Mouse (Mus musculus): ENCODE measurements around the gene Sptan1. TPM values are rescaled to one million over a fixed set of nuclear protein-coding genes. Genes with fewer than 3 reads are reported as not detected.

Gene Sptan1
- polyA plus RNA-seq, 1 experiment: 167 TPM

DNA sequence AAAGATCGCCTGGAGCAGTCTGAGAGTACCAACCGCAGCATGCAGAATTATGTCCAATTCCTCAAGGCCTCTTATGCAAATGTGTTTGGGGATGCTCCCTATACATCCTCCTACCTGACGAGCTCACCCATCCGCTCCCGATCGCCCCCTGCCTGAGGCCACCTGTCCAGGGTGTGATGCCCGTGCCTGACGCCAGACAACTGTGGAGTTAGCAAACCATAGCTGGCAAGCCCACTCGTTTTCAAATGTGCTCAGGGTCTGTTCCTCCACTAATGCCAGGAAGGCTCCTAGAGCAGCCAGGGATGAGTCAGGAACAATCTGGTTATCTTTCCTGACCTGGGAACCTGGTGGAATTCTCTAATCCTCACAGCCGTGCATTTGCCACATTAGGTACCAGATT is 34.9 kb upstream of the Sptan1 start:
- TF ChIP-seq TCF12 (IDR thresholded peaks at IDR 0.05; ENCODE audit: insufficient read depth, poor library complexity, severe bottlenecking) (no peak), SRF (IDR thresholded peaks at IDR 0.05; ENCODE audit: control insufficient read depth, insufficient read length, low read depth) (no peak), POLR2AphosphoS2 (IDR thresholded peaks at IDR 0.05; ENCODE audit: insufficient read length, low read depth) (no peak), MYOG (IDR thresholded peaks at IDR 0.05; ENCODE audit: control insufficient read depth in 1 of 3, insufficient read depth in 1 of 3, insufficient read length in 2 of 3, low read depth in 2 of 3) (no peak), E2F4 (IDR thresholded peaks at IDR 0.05; ENCODE audit: insufficient read depth) (no peak), CEBPB (IDR thresholded peaks at IDR 0.05; ENCODE audit: insufficient read depth, poor library complexity, severe bottlenecking) (no peak), MYOD1 (IDR thresholded peaks at IDR 0.05; ENCODE audit: control insufficient read depth in 1 of 3, insufficient read length in 2 of 3, low read depth in 2 of 3) (no peak), TCF3 (IDR thresholded peaks at IDR 0.05; ENCODE audit: insufficient read length, low read depth) (no peak), MAX (IDR thresholded peaks at IDR 0.05; ENCODE audit: low read depth) (no peak), REST (IDR thresholded peaks at IDR 0.05; ENCODE audit: insufficient read depth, insufficient read length) (no peak), POLR2A (IDR thresholded peaks at IDR 0.05; ENCODE audit: insufficient read length, low read depth) (no peak), USF1 (IDR thresholded peaks at IDR 0.05; ENCODE audit: low read depth) (no peak)
- Histone ChIP-seq H3K4me3 (no peak overlapping the region), H3K36me3 (ENCODE audit: control insufficient read depth, insufficient read depth) (peaks cover 24% of the 10 kb centered on the region), H3K4me2 (ENCODE audit: low read depth) (no peak overlapping the region), H3K27me3 (ENCODE audit: control insufficient read depth, insufficient read depth, insufficient read length) (no peaks in the 10 kb centered on the region), H3K79me2 (ENCODE audit: control insufficient read depth, insufficient read depth) (no peaks in the 10 kb centered on the region), H3ac (ENCODE audit: control insufficient read depth, insufficient read length) (no peak overlapping the region)

- Histone ChIP-seq H3ac (ENCODE audit: control insufficient read depth, insufficient read length) (no peak overlapping the region), H3K36me3 (ENCODE audit: control insufficient read depth, insufficient read depth) (peaks cover 24% of the 10 kb centered on the region), H3K4me2 (ENCODE audit: low read depth) (no peak overlapping the region), H3K4me3 (no peak overlapping the region), H3K79me2 (ENCODE audit: control insufficient read depth, insufficient read depth) (peaks cover 7% of the 10 kb centered on the region), H3K27me3 (ENCODE audit: control insufficient read depth, insufficient read depth, insufficient read length) (no peaks in the 10 kb centered on the region)
- TF ChIP-seq REST (IDR thresholded peaks at IDR 0.05; ENCODE audit: insufficient read depth, insufficient read length): no peak
- no peak for TF ChIP-seq TCF3 (IDR thresholded peaks at IDR 0.05; ENCODE audit: insufficient read length, low read depth)
- TF ChIP-seq MAX (IDR thresholded peaks at IDR 0.05; ENCODE audit: low read depth): no peak
- no peak for TF ChIP-seq MYOG (IDR thresholded peaks at IDR 0.05; ENCODE audit: control insufficient read depth in 1 of 3, insufficient read depth in 1 of 3, insufficient read length in 2 of 3, low read depth in 2 of 3)
- TF ChIP-seq POLR2AphosphoS2 (IDR thresholded peaks at IDR 0.05; ENCODE audit: insufficient read length, low read depth): peak; percentile 27
Observed at GRCm38 (mm10) chr2:29931194-29931593, 34.2 kb upstream of the Sptan1 start.

DNA sequence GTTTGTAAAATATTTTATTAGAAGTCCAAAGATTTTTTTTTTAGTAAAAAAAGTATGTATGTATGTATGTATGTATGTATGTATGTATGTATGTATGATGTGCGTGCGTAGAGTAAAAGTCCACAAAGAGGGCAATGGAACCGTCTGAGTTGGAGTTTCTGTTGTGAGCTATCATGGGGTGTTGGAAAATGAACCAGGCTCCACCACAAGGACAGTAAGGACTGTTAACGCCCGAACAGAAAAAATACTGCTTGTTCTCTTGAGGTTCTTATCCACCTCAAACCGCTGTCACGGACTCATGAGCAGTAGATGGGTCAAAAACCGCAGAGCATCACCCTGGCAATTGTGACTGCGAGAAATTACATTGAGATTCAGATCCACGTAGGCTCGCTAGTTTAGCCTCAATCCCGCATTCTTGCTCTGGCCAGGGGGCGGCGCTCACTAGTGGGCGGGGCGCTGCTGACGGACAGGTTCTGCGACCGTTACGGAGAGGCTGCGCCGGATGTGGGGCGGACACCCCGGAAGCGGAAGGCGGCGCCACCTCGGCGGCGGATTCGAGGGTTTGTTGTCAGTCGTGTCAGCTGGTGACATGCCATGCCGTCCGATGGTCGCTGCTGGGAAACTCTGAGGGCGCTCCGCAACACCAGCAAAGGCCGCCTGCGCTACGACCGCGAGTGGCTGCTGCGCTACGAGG is 30.3 kb upstream of the Sptan1 start, which contains the start of gene Gle1:
Gle1 (plus strand) TSS at position 521 of the 694 bp plus-strand sequence.
- TF ChIP-seq MYOG (IDR thresholded peaks at IDR 0.05; ENCODE audit: control insufficient read depth in 1 of 3, insufficient read depth in 1 of 3, insufficient read length in 2 of 3, low read depth in 2 of 3) (peak in 1 of 3 experiments; percentile 38), POLR2A (IDR thresholded peaks at IDR 0.05; ENCODE audit: insufficient read length, low read depth) (peak; percentile 82), TCF3 (IDR thresholded peaks at IDR 0.05; ENCODE audit: insufficient read length, low read depth) (peak; percentile 11), TCF12 (IDR thresholded peaks at IDR 0.05; ENCODE audit: insufficient read depth, poor library complexity, severe bottlenecking) (no peak), POLR2AphosphoS2 (IDR thresholded peaks at IDR 0.05; ENCODE audit: insufficient read length, low read depth) (peak; percentile 63), MYOD1 (IDR thresholded peaks at IDR 0.05; ENCODE audit: control insufficient read depth in 1 of 3, insufficient read length in 2 of 3, low read depth in 2 of 3) (peak in 1 of 3 experiments; percentile 57), E2F4 (IDR thresholded peaks at IDR 0.05; ENCODE audit: insufficient read depth) (peak; percentile 97), REST (IDR thresholded peaks at IDR 0.05; ENCODE audit: insufficient read depth, insufficient read length) (no peak), USF1 (IDR thresholded peaks at IDR 0.05; ENCODE audit: low read depth) (no peak), SRF (IDR thresholded peaks at IDR 0.05; ENCODE audit: control insufficient read depth, insufficient read length, low read depth) (peak; percentile 92), MAX (IDR thresholded peaks at IDR 0.05; ENCODE audit: low read depth) (peak; percentile 68), CEBPB (IDR thresholded peaks at IDR 0.05; ENCODE audit: insufficient read depth, poor library complexity, severe bottlenecking) (no peak)
- Histone ChIP-seq H3K4me3 (peak within 1 kb of the TSS; percentile 43), H3K27me3 (ENCODE audit: control insufficient read depth, insufficient read depth, insufficient read length) (no peaks in the 10 kb centered on the region), H3K79me2 (ENCODE audit: control insufficient read depth, insufficient read depth) (peaks cover 9% of the 10 kb centered on the region), H3ac (ENCODE audit: control insufficient read depth, insufficient read length) (peak within 1 kb of the TSS; percentile 9), H3K4me2 (ENCODE audit: low read depth) (peak within 1 kb of the TSS; percentile 98), H3K36me3 (ENCODE audit: control insufficient read depth, insufficient read depth) (no peaks in the 10 kb centered on the region)

DNA sequence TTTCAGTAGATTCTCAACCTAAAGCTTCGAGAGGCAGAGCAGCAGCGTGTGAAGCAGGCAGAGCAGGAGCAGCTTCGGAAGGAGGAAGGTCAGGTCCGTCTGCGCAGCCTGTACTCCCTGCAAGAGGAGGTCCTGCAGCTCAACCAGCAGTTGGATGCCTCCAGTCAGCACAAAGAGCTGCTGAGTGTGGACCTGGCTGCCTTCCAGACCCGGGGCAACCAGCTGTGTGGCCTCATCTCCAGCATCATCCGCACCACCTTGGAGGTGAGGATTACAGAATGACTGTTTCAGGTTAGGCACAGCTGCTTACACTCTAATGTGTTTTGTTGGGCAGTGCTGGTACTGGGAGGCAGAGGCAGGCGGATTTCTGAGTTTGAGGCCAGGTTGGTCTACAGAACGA is 25.3 kb upstream of the Sptan1 start:
- TF ChIP-seq POLR2A (IDR thresholded peaks at IDR 0.05; ENCODE audit: insufficient read length, low read depth) (no peak), MAX (IDR thresholded peaks at IDR 0.05; ENCODE audit: low read depth) (no peak)
- Histone ChIP-seq H3K79me2 (ENCODE audit: control insufficient read depth, insufficient read depth) (peaks cover 9% of the 10 kb centered on the region), H3K36me3 (ENCODE audit: control insufficient read depth, insufficient read depth) (no peaks in the 10 kb centered on the region), H3K27me3 (ENCODE audit: control insufficient read depth, insufficient read depth, insufficient read length) (no peaks in the 10 kb centered on the region), H3K4me3 (no peak overlapping the region), H3ac (ENCODE audit: control insufficient read depth, insufficient read length) (no peak overlapping the region), H3K4me2 (ENCODE audit: low read depth) (no peak overlapping the region)

DNA sequence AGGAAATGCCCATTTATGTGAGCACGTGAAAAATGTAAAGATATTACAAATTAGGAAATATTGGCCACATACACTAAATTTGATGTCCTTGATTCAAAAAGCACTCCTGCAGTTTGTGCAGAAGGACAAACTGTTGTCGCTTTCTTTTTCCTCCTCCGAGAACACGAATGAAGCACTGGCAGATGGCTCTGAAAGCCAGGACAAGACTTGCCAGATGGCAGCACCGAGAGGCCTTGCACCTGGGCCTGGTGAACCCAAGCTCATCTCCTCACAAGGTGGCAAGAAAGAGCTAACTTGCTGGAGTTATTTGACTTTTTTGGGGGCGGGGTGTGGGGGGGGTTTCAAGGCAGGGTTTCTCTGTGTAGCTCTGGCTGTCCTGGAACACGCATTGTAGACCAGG is 24.5 kb upstream of the Sptan1 start:
- Histone ChIP-seq H3K4me3 (no peak overlapping the region), H3K36me3 (ENCODE audit: control insufficient read depth, insufficient read depth) (no peaks in the 10 kb centered on the region), H3ac (ENCODE audit: control insufficient read depth, insufficient read length) (no peak overlapping the region), H3K79me2 (ENCODE audit: control insufficient read depth, insufficient read depth) (peaks cover 5% of the 10 kb centered on the region), H3K4me2 (ENCODE audit: low read depth) (no peak overlapping the region), H3K27me3 (ENCODE audit: control insufficient read depth, insufficient read depth, insufficient read length) (no peaks in the 10 kb centered on the region)
- TF ChIP-seq TCF3 (IDR thresholded peaks at IDR 0.05; ENCODE audit: insufficient read length, low read depth) (no peak), E2F4 (IDR thresholded peaks at IDR 0.05; ENCODE audit: insufficient read depth) (no peak), REST (IDR thresholded peaks at IDR 0.05; ENCODE audit: insufficient read depth, insufficient read length) (no peak), TCF12 (IDR thresholded peaks at IDR 0.05; ENCODE audit: insufficient read depth, poor library complexity, severe bottlenecking) (no peak), MAX (IDR thresholded peaks at IDR 0.05; ENCODE audit: low read depth) (no peak), POLR2AphosphoS2 (IDR thresholded peaks at IDR 0.05; ENCODE audit: insufficient read length, low read depth) (no peak), MYOD1 (IDR thresholded peaks at IDR 0.05; ENCODE audit: control insufficient read depth in 1 of 3, insufficient read length in 2 of 3, low read depth in 2 of 3) (no peak), USF1 (IDR thresholded peaks at IDR 0.05; ENCODE audit: low read depth) (no peak), SRF (IDR thresholded peaks at IDR 0.05; ENCODE audit: control insufficient read depth, insufficient read length, low read depth) (no peak), POLR2A (IDR thresholded peaks at IDR 0.05; ENCODE audit: insufficient read length, low read depth) (no peak), CEBPB (IDR thresholded peaks at IDR 0.05; ENCODE audit: insufficient read depth, poor library complexity, severe bottlenecking) (no peak), MYOG (IDR thresholded peaks at IDR 0.05; ENCODE audit: control insufficient read depth in 1 of 3, insufficient read depth in 1 of 3, insufficient read length in 2 of 3, low read depth in 2 of 3) (no peak)
